Mouse (Mus musculus): ENCODE data around the gene Hhatl.

DNA sequence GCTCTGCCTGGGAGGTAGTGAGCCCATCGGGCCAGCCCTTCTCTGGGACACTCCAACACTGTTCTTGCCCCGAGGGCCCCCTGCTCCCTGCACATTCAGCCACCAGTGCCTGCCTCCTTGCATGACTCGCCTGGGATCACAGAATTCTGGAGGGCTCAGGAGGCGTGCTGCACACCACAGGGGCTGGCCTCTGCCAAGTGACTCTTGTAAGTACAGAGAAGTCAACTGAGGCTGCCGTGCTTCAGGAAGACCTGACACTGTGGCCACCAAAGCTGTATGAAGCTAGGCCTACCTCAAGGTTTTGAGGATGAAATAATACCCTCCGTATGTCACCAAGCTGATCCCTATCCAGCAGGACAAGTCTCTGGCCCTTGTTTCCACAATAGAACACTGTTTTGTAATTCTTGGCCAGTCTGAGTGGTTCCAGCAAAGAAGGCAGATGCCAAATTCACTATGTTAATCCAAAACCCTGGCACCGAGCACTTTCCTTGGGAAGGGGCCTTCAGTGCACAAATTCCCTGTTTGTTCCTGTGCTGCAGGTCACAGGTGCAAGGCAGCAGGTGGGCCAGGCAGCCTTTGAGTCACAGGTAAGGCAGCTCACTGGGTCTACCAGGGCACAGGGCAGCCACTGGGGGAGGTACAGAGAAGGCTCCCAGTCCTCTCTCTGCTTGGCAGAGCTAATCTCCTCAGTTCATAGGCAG, 27.6 kb upstream of the Hhatl start:
- TF ChIP-seq EP300 (IDR thresholded peaks at IDR 0.05; ENCODE audit: low read depth) (no peak), CTCF (IDR thresholded peaks at IDR 0.05; ENCODE audit: low read depth) (no peak)

Measured in liver, postnatal 0 days (tissue).